Mouse (Mus musculus) G1E (cell line): ENCODE measurements around the gene Gfod1. TPM values are rescaled to one million over a fixed set of nuclear protein-coding genes. Genes with fewer than 3 reads are reported as not detected.
A peak's percentile ranks its signal among the peaks of the same experiment; 100 is the strongest.

ENCODE experiments used
- ATAC-seq: 2 replicates; pipeline ENCODE4 v1.8.0; 2016; ENCODE audit warnings: mild to moderate bottlenecking; ENCODE audit not compliant: insufficient number of reproducible peaks, poor library complexity, low FRiP score, severe bottlenecking; ENCODE audit errors: extremely low read depth
- DNase-seq: peaks from one replicate; pipeline ENCODE4 v3.0.0; 2012; ENCODE audit warnings: low spot score
- H3K27me3 ChIP-seq: 2 replicates; pipeline ENCODE4 v1.6.1; 2012; ENCODE audit warnings: mild to moderate bottlenecking, low read length, inconsistent platforms; ENCODE audit not compliant: insufficient read depth
- H3K36me3 ChIP-seq: replicated peaks from 2 replicates; pipeline ENCODE3; 2012; ENCODE audit warnings: mild to moderate bottlenecking, inconsistent platforms
- H3K4me1 ChIP-seq: 2 replicates; pipeline ENCODE4 v1.6.1; 2012; ENCODE audit warnings: low read depth, low read length, inconsistent platforms, mixed read lengths; ENCODE audit not compliant: insufficient read depth
- H3K4me3 ChIP-seq: 2 replicates; pipeline ENCODE4 v1.5.1; 2012; ENCODE audit warnings: low read depth, mild to moderate bottlenecking, inconsistent platforms, low read length, moderate library complexity, mixed read lengths
- H3K9me3 ChIP-seq: replicated peaks from 2 replicates; pipeline ENCODE4 v1.6.1; 2012; ENCODE audit warnings: inconsistent platforms
- CTCF ChIP-seq: IDR thresholded peaks from 2 replicates; pipeline ENCODE4 v1.5.1; 2012; ENCODE audit warnings: low read depth, low read length, inconsistent platforms, mixed read lengths
- GATA1 ChIP-seq: IDR thresholded peaks from 2 replicates; pipeline ENCODE4 v1.6.1; 2012; ENCODE audit warnings: borderline replicate concordance, low read length, inconsistent platforms, mixed read lengths
- GATA2 ChIP-seq: IDR thresholded peaks from 2 replicates; pipeline ENCODE4 v1.6.1; 2012; ENCODE audit warnings: low read depth, low read length, inconsistent platforms, borderline replicate concordance
- POLR2AphosphoS5 ChIP-seq: IDR thresholded peaks from 2 replicates; pipeline ENCODE4 v1.6.1; 2012; ENCODE audit warnings: low read depth, low read length, inconsistent platforms; ENCODE audit not compliant: insufficient replicate concordance
- TAL1 ChIP-seq: conservative IDR thresholded peaks from 2 replicates; pipeline ENCODE4 v1.6.1; 2012; ENCODE audit warnings: low read depth, low read length, inconsistent platforms, mixed read lengths
- polyA plus RNA-seq: library from polyadenylated mRNA; stranded (reverse); fragments of >175 nt; gene quantifications from 2 replicates; pipeline ENCODE4 v1.2.3, GENCODE M21; 2012
- total RNA-seq, 2 experiments: library from RNA; stranded (forward) in 1 of 2; stranded (reverse) in 1 of 2; fragments of 200-1000 nt in 1 of 2; fragments of >200 nt in 1 of 2; fragmentation: Nextera tagmentation in 1 of 2; gene quantifications; 2 replicates each; pipeline ENCODE4 v1.2.3; 2014 to 2017

Gene Gfod1
- total and polyA plus RNA-seq, 3 experiments: 0.22 to 1.1 (median 0.49) TPM

DNA sequence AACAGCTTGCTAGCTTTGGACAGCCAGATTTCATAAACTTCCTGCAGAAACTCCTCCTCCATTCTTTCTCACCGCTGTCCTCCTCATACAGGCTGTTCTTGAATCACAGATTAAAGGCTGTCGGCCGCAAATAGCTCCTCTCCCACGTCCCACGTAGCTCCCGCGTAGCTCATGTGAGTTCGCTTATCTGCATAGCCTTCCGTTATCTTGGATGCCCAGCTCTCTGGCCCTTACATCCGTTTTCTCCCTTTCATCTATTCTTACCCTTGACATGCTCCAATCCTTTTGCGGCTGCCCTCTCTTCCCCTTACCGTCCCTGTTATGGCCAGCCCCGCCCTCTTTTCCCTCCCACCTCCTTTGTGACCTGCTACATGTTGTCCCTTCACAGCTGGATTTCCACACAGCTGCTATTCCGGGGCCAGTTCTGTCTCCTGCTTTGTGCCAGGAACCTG, 112.2 kb downstream of the Gfod1 start:
- Histone ChIP-seq H3K27me3 (peaks cover 18% of the 10 kb centered on the region; the same call in 1 of the 2 replicates), H3K36me3 (no peaks in the 10 kb centered on the region), H3K9me3 (peaks cover 6% of the 10 kb centered on the region; the same call in 1 of the 2 replicates), H3K4me3 (peak overlapping the region; percentile 63; the same call in 1 of the 2 replicates), H3K4me1 (peaks cover 69% of the 10 kb centered on the region)
- ATAC-seq (peak; percentile 73), DNase-seq (peak; percentile 65)
- TF ChIP-seq TAL1 (peak; percentile 98), GATA1 (no peak), GATA2 (peak; percentile 82; the same call in 1 of the 2 replicates)

DNA sequence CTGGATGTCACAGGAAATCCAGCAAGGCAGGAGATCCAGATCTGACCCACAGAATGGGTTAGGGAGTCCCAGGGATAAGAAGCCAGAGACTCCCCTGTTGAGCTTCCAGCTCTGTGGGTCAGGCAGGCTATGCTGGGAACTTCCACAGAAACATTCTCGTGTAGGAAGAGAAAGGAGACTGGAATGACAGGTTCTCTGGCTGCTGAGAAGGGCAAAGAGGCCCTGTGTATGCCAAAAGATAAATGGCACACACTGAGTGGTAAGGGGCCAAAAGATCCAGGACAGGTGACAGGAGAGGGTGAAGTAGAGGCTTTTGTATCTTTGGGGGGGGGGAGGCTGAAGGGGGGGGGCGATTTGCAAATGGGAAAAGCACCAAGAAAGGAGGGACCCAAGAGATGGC, 112.7 kb downstream of the Gfod1 start:
- no peak for ATAC-seq
- H3K4me1 ChIP-seq: peaks cover 64% of the 10 kb centered on the region
- peaks cover 17% of the 10 kb centered on the region; the same call in 1 of the 2 replicates for H3K27me3 ChIP-seq

GRCm38 (mm10) chr13:43187736-43188135, 116.2 kb downstream of the Gfod1 start:
- H3K27me3 ChIP-seq: peaks cover 13% of the 10 kb centered on the region; the same call in 1 of the 2 replicates
- ATAC-seq (no peak), DNase-seq (no peak)
- no peak overlapping the region for H3K4me3 ChIP-seq
- TF ChIP-seq POLR2AphosphoS5 (no peak), TAL1 (no peak), CTCF (no peak), GATA1 (no peak), GATA2 (no peak)
- H3K9me3 ChIP-seq: peaks cover 12% of the 10 kb centered on the region
- H3K36me3 ChIP-seq: no peaks in the 10 kb centered on the region
- H3K4me1 ChIP-seq: peaks cover 61% of the 10 kb centered on the region

More for the DNA sequence above, 112.7 kb downstream of the Gfod1 start:
- H3K4me3 ChIP-seq: peak overlapping the region; percentile 63
- TF ChIP-seq GATA1 (no peak), POLR2AphosphoS5 (no peak), GATA2 (no peak), TAL1 (no peak), CTCF (no peak)
- no peak for DNase-seq
- H3K36me3 ChIP-seq: no peaks in the 10 kb centered on the region
- peaks cover 6% of the 10 kb centered on the region; the same call in 1 of the 2 replicates for H3K9me3 ChIP-seq

- TF ChIP-seq TAL1: no peak
- TF ChIP-seq GATA2: no peak
- TF ChIP-seq POLR2AphosphoS5: no peak
- no peak for TF ChIP-seq CTCF
- TF ChIP-seq GATA1: no peak
- Histone ChIP-seq H3K36me3 (no peaks in the 10 kb centered on the region), H3K4me1 (peaks cover 72% of the 10 kb centered on the region), H3K4me3 (no peak overlapping the region; the same call in 1 of the 2 replicates), H3K27me3 (peaks cover 38% of the 10 kb centered on the region), H3K9me3 (peaks cover 12% of the 10 kb centered on the region)
- ATAC-seq (no peak), DNase-seq (no peak)
Observed at GRCm38 (mm10) chr13:43183248-43184055, 120.5 kb downstream of the Gfod1 start.

DNA sequence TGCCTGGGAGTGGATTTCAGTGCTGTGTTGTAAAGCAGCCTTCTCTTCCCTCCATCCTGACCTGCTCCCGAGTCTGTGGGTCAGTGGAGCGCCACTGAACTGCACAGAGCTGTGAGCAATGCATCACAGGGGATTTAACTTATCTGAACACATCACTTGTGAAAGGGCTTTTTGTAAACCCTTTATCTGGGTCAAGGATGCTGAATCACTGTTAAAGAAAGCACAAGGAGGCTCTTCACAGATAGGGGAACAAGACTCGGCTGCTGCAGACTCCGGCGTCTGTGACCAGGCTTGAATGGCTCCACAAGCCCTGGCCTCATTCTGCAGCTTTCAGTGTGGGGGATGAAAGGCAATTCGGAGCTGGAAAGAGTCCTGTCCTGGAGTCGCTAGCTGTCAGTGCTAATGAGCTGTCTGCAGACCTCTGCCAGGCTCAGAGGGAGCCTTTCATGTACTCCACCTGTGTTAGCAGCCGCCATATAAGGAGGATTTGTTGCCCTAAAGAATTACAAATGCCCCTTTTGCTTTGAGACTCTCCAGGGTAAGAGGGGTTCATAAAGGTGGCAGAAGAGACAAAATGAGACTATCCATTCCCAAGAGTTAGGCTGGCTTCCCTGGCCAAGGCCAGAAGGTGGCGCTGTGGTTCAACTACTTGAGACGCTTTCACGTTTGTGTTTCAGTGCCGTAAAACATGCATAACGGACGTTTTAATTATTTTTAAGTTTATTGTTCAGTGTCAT, 121.3 kb downstream of the Gfod1 start:
- ATAC-seq: peak; percentile 73
- no peaks in the 10 kb centered on the region for H3K36me3 ChIP-seq
- peaks cover 67% of the 10 kb centered on the region for H3K4me1 ChIP-seq
- peak overlapping the region; percentile 36; the same call in 1 of the 2 replicates for H3K4me3 ChIP-seq
- DNase-seq: no peak
- H3K9me3 ChIP-seq: peaks cover 7% of the 10 kb centered on the region
- TF ChIP-seq POLR2AphosphoS5: no peak
- no peak for TF ChIP-seq TAL1
- TF ChIP-seq CTCF: peak; percentile 67
- TF ChIP-seq GATA1: no peak
- H3K27me3 ChIP-seq: peaks cover 36% of the 10 kb centered on the region

GRCm38 (mm10) chr13:43181104-43181503, 122.9 kb downstream of the Gfod1 start:
- TF ChIP-seq CTCF (no peak), TAL1 (no peak), GATA2 (no peak), GATA1 (no peak)
- Histone ChIP-seq H3K4me3 (peak overlapping the region; percentile 37; the same call in 1 of the 2 replicates), H3K4me1 (peaks cover 68% of the 10 kb centered on the region), H3K36me3 (no peaks in the 10 kb centered on the region), H3K9me3 (peaks cover 6% of the 10 kb centered on the region), H3K27me3 (peaks cover 37% of the 10 kb centered on the region)
- DNase-seq (peak; percentile 58), ATAC-seq (peak; percentile 76)
